Mouse (Mus musculus): ENCODE results near the gene Esrrg. TPM values are rescaled to one million over a fixed set of nuclear protein-coding genes. Genes with fewer than 3 reads are reported as not detected.

The Esrrg gene
- polyA plus RNA-seq, 1 experiment from 2014 or later, result 31.6 TPM

DNA sequence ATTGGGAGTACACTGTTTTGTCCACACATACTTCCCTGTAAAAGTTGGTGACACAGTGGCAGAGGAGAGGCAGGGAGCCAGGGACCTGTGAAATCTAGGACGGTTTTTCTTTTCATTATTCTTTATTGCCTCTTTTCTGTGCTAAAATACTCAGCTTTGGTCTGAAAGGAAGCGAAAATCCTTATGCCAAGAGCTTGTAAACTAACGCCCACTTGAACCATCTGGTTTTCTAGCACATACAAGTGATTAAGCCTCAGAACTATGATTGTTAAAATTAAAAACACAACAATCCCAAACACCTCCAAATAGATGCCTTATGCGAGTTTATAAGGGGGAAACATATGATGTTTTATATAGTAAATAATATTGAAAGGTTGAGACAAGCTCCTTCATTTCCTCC, 176.6 kb downstream of the Esrrg start:
- Histone ChIP-seq H3K4me2 (no peak overlapping the region), H3K4me1 (peaks cover 11% of the 10 kb centered on the region; the same call in 1 of the 2 replicates), H3K4me3 (replicated peaks) (no peak overlapping the region), H3K36me3 (no peaks in the 10 kb centered on the region), H3K27me3 (replicated peaks) (no peaks in the 10 kb centered on the region), H3K27ac (replicated peaks) (no peak overlapping the region), H3K9me3 (replicated peaks) (no peaks in the 10 kb centered on the region), H3K9ac (replicated peaks) (no peak overlapping the region)
- WGBS, result 71% methylated on average over 4 of the region's 4 CpGs
- no peak for ATAC-seq (ENCODE audit: low FRiP score)

DNA sequence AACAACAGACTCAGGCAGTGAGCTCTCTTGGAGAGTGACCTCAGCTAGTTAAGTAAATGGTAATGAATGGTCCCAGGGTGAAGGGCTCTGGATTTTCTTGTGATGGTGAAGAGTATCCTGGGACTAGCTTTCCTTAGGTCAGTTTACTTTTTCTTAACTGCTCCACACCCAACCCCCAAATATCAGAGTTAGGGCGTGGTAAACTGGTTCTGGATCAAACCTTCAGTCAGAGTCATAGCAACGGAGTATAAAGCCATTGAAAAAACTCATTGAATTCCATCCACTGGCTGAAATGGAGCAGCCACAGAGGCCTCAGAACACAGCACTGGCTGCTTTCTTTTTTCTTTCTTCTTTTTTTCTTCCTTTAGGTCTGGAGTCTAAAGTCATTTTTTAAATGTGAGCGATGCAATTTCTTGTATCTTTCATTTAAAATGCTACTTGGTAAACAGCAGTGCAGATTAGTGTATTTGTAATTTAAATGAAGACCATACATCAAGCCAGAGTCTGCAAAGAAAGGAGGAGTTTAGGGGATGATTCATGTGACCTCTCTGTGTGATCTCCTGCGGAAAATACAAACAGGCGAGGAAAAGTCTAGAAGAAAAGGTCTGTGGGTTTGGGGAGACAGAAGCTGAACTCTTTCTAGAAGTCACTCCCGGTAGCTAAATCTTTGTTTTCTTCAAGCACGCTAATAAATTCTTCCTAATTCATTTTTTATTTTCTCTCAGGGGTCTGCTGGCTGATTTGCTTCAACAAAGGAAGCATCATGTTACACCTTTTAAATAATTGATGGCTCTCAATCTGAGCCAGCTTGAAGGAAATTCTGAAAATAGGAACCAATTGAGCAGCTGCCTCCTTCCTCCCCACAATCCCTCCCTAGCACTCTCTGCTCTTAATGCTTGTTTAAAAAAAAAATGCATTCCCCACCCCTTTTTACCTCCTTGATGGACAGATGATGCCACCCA, 178.7 kb downstream of the Esrrg start:
- no peaks in the 10 kb centered on the region for H3K9me3 ChIP-seq (replicated peaks)
- H3K4me2 ChIP-seq, result no peak overlapping the region
- H3K36me3 ChIP-seq, result no peaks in the 10 kb centered on the region
- no peaks in the 10 kb centered on the region for H3K27me3 ChIP-seq (replicated peaks)
- ATAC-seq (ENCODE audit: low FRiP score), result no peak
- WGBS, result 15% methylated on average over 7 of the region's 7 CpGs
- H3K4me1 ChIP-seq, result peaks cover 11% of the 10 kb centered on the region; the same call in 1 of the 2 replicates
- no peak overlapping the region for H3K27ac ChIP-seq (replicated peaks)
- H3K9ac ChIP-seq (replicated peaks), result no peak overlapping the region
- no peak overlapping the region for H3K4me3 ChIP-seq (replicated peaks)

DNA sequence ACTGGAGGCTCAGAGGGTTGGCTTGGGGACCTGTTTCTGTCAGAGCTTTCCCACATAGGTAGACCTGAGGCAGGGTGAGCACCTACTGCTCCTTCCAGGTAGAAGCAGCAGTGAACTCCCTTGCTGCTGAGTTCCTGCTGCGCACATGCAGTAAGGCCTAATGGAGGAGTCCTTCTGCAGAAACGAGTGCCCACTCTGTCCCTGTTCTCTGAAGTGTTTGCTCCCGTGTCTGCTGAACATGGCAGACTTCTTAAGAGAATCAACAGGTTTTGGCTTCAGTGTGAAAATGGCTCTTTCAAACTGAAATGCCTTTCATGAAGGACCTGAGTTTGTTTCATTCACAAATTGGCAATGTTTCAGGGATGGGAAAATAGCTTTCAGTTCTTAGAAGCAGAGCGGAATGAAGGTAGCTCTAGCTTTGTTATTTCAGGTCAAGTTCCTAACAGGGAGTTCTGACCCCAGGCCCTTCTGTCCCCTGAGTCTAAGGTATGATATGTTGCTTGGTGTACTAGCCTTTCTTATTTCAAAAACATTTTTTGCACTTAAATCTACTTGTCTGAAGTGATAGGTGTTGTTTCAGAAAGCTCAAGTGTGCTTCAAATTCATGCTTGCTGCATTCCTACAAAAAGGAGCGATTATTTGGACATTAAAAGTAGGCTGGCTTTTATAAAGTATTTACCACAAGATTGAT, 185.8 kb downstream of the Esrrg start:
- Histone ChIP-seq H3K4me1 (peaks cover 5% of the 10 kb centered on the region; the same call in 1 of the 2 replicates), H3K9me3 (replicated peaks) (no peaks in the 10 kb centered on the region), H3K9ac (replicated peaks) (no peak overlapping the region), H3K4me2 (no peak overlapping the region), H3K27me3 (replicated peaks) (no peaks in the 10 kb centered on the region), H3K4me3 (replicated peaks) (no peak overlapping the region), H3K27ac (replicated peaks) (no peak overlapping the region), H3K36me3 (no peaks in the 10 kb centered on the region)
- no peak for ATAC-seq (ENCODE audit: low FRiP score)
- 90% methylated on average over 5 of the region's 5 CpGs for WGBS

DNA sequence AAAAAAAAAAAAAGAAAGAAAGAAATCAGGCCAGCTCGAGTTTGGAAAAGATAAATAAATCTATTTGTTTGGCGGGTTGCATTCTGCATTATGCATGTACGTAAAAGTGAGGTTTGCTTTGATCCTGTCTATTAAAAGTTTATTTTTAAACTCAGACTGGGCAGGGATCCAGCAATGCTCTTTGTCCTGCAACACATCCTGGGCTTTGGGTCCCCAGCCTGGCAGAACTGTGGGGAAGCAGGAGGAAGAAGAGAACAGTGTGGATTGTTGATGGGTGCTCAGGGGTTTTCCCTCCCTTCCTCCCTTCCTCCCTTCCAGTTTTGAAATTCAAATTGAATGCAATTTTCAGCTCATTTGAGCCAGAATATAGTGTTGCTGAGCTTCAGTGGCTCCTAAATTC, 187.0 kb downstream of the Esrrg start:
- peaks cover 5% of the 10 kb centered on the region; the same call in 1 of the 2 replicates for H3K4me1 ChIP-seq
- H3K4me2 ChIP-seq, result no peak overlapping the region
- no peaks in the 10 kb centered on the region for H3K9me3 ChIP-seq (replicated peaks)
- 65% methylated on average over 3 of the region's 3 CpGs for WGBS
- no peak overlapping the region for H3K27ac ChIP-seq (replicated peaks)
- H3K4me3 ChIP-seq (replicated peaks), result no peak overlapping the region
- H3K27me3 ChIP-seq (replicated peaks), result no peaks in the 10 kb centered on the region
- no peak for ATAC-seq (ENCODE audit: low FRiP score)
- H3K36me3 ChIP-seq, result no peaks in the 10 kb centered on the region
- H3K9ac ChIP-seq (replicated peaks), result no peak overlapping the region

DNA sequence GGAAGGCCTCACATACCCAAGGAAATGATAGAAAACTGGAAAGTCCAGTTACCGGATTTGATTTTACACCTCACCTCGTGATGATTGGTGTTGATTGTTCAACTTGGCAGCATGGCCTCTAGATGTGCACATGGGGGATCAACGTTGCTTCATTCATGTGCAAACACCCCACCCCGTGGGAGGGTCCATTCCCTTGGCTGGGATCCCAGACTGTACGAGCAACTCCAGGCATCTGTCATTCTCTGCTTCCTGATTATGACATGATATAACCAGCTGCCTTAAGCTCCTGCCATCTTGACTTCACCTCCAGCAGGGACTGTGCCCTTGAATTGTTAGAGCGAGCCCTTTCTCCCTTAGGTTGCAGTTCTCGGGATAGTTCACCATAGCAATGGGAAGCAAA, 190.7 kb downstream of the Esrrg start:
- Histone ChIP-seq H3K27ac (replicated peaks) (no peak overlapping the region), H3K4me2 (no peak overlapping the region), H3K36me3 (no peaks in the 10 kb centered on the region), H3K27me3 (replicated peaks) (no peaks in the 10 kb centered on the region; the same call in 1 of the 2 replicates), H3K9me3 (replicated peaks) (no peaks in the 10 kb centered on the region), H3K9ac (replicated peaks) (no peak overlapping the region), H3K4me1 (peaks cover 13% of the 10 kb centered on the region; the same call in 1 of the 2 replicates), H3K4me3 (replicated peaks) (no peak overlapping the region)
- WGBS, result 72% methylated on average over 7 of the region's 7 CpGs
- ATAC-seq (ENCODE audit: low FRiP score), result no peak

- Histone ChIP-seq H3K27me3 (replicated peaks) (peaks cover 3% of the 10 kb centered on the region), H3K9me3 (replicated peaks) (no peaks in the 10 kb centered on the region), H3K9ac (replicated peaks) (no peak overlapping the region), H3K27ac (replicated peaks) (no peak overlapping the region), H3K4me3 (replicated peaks) (no peak overlapping the region), H3K4me2 (no peak overlapping the region), H3K4me1 (peaks cover 10% of the 10 kb centered on the region; the same call in 1 of the 2 replicates), H3K36me3 (no peaks in the 10 kb centered on the region)
- ATAC-seq (ENCODE audit: low FRiP score), result no peak
- WGBS, result 90% methylated on average over 10 of the region's 10 CpGs
Observed at GRCm38 (mm10) chr1:187800761-187801160, 192.2 kb downstream of the Esrrg start.

DNA sequence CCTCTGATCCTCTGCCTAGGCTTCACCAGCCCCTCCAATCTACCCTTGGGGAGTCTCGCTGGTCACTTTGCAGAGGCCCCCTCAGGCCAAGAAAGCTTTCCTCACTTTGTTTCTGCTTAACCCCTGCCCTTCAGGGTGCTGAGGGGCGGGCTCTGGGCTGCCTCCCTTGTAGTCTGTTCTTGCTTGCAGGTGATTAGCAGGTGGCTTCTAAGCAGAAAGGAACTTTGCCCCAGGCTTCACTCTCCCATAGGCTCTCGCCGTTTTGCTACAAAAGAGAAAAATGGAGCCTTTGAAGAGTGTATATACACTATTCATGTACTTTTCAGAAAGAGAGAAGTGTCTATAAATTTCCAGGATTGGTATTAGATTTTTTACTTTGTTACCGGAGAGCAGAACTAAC, 195.0 kb downstream of the Esrrg start:
- Histone ChIP-seq H3K36me3 (no peaks in the 10 kb centered on the region), H3K9me3 (replicated peaks) (no peaks in the 10 kb centered on the region), H3K27me3 (replicated peaks) (peaks cover 3% of the 10 kb centered on the region), H3K4me1 (peaks cover 17% of the 10 kb centered on the region), H3K4me2 (no peak overlapping the region), H3K27ac (replicated peaks) (no peak overlapping the region), H3K4me3 (replicated peaks) (no peak overlapping the region), H3K9ac (replicated peaks) (no peak overlapping the region)
- WGBS, result 24% methylated on average over 5 of the region's 5 CpGs
- ATAC-seq (ENCODE audit: low FRiP score), result no peak

DNA sequence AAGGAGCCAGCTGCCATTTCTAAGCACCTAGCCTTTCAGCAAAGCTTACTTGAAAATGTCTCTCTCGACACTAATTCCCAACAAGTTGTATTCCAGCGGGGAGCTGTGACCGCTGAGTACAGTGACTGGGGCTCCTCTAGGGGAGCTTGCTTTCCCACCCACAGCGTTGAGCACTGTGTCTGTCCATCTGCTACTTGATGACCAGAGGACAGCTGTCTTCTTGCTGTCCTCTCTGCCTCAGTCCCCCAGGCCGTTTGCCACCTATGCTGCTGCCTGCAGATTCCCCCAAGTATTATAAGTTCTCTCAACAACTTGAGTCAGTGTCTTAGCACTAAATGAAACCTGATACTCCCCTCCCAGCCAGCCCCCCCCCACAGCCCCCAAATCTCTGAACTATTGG, 195.4 kb downstream of the Esrrg start:
- Histone ChIP-seq H3K4me1 (peaks cover 17% of the 10 kb centered on the region), H3K27me3 (replicated peaks) (peaks cover 3% of the 10 kb centered on the region), H3K4me3 (replicated peaks) (no peak overlapping the region), H3K4me2 (no peak overlapping the region), H3K9me3 (replicated peaks) (no peaks in the 10 kb centered on the region), H3K9ac (replicated peaks) (no peak overlapping the region), H3K27ac (replicated peaks) (no peak overlapping the region), H3K36me3 (no peaks in the 10 kb centered on the region)
- WGBS, result 3% methylated on average over 5 of the region's 5 CpGs
- no peak for ATAC-seq (ENCODE audit: low FRiP score)

DNA sequence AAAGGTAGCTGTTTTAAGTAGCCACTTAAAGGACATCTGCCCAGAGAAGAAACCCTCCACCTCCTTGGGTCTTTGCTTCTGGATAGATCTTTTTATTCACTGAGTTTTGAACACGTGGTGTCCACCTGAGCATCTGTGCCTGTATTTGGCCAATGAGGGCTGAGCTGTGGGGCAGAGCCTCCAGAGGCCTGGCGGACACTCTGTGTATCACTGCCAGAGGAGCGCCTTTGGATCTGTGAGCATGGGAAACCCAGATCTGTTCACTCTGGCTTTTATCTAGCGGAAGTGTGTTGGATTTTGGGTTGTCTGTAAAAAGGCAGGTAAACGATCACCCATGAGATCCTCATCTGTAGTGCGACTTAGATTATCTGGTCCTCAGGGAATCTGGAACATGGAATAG, 196.4 kb downstream of the Esrrg start:
- no peak overlapping the region for H3K27ac ChIP-seq (replicated peaks)
- no peak overlapping the region for H3K4me3 ChIP-seq (replicated peaks)
- no peak for ATAC-seq (ENCODE audit: low FRiP score)
- no peaks in the 10 kb centered on the region for H3K36me3 ChIP-seq
- 82% methylated on average over 6 of the region's 6 CpGs for WGBS
- no peaks in the 10 kb centered on the region for H3K9me3 ChIP-seq (replicated peaks)
- H3K27me3 ChIP-seq (replicated peaks), result peaks cover 3% of the 10 kb centered on the region
- no peak overlapping the region for H3K4me2 ChIP-seq
- peaks cover 17% of the 10 kb centered on the region for H3K4me1 ChIP-seq
- no peak overlapping the region for H3K9ac ChIP-seq (replicated peaks)

DNA sequence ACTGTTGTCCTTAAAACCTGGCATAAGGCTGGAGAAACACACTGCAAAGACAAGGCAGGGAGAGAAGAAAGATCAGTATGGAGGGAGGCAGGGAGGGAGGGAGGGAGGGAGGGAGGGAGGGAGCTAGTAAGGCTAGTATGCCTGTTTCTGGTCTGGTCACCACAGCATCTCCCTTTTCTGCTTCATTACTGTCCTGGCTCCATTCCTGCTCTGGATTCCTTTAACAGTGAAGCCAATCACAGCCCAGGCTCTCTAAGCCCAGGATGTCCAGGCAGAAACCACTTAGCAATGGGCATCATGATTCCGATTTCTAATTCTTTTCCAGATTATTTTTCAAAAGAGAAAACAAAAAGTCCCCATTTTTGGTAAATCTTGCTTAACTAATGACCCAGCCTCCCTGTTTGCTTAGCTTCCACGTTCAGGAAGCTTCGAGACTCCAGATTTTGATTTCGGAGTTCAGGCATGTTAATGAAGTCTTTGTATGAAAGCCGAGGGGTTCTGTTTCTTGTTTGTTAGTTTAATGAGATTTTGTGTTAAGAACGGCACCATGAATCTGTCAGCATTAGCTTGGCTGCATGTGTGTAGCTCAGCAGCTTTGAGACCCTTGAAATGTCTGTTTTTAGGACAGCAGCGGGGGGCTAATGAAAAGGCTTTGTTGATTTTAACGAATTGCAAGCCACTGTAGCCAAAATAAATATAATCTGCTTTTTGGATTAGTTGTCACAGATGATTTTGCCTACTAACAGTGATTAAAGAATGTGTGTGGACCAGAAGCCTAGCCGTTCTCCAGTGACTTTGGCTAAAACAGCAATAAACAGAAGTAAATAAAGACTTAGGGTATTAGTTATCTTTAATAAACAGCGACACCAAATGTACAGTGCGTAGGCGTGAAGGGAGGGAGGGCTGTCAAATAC, 199.1 kb downstream of the Esrrg start:
- no peak overlapping the region for H3K9ac ChIP-seq (replicated peaks)
- 37% methylated on average over 12 of the region's 12 CpGs for WGBS
- H3K4me3 ChIP-seq (replicated peaks), result no peak overlapping the region
- H3K36me3 ChIP-seq, result no peaks in the 10 kb centered on the region
- H3K27ac ChIP-seq (replicated peaks), result no peak overlapping the region
- no peak overlapping the region for H3K4me2 ChIP-seq
- peaks cover 17% of the 10 kb centered on the region for H3K4me1 ChIP-seq
- peaks cover 3% of the 10 kb centered on the region for H3K27me3 ChIP-seq (replicated peaks)
- H3K9me3 ChIP-seq (replicated peaks), result no peaks in the 10 kb centered on the region
- no peak; the same call in 1 of the 2 replicates for ATAC-seq (ENCODE audit: low FRiP score)

- WGBS, result 72% methylated on average over 5 of the region's 5 CpGs
- Histone ChIP-seq H3K36me3 (no peaks in the 10 kb centered on the region), H3K4me1 (peaks cover 16% of the 10 kb centered on the region), H3K9ac (replicated peaks) (no peak overlapping the region), H3K4me2 (no peak overlapping the region), H3K9me3 (replicated peaks) (no peaks in the 10 kb centered on the region), H3K27ac (replicated peaks) (no peak overlapping the region), H3K27me3 (replicated peaks) (peaks cover 3% of the 10 kb centered on the region), H3K4me3 (replicated peaks) (no peak overlapping the region)
- ATAC-seq (ENCODE audit: low FRiP score), result no peak
Observed at GRCm38 (mm10) chr1:187808391-187808922, 199.9 kb downstream of the Esrrg start.
